ENCODE assay signal across 25 mouse cellular contexts in the genomic region with DNA sequence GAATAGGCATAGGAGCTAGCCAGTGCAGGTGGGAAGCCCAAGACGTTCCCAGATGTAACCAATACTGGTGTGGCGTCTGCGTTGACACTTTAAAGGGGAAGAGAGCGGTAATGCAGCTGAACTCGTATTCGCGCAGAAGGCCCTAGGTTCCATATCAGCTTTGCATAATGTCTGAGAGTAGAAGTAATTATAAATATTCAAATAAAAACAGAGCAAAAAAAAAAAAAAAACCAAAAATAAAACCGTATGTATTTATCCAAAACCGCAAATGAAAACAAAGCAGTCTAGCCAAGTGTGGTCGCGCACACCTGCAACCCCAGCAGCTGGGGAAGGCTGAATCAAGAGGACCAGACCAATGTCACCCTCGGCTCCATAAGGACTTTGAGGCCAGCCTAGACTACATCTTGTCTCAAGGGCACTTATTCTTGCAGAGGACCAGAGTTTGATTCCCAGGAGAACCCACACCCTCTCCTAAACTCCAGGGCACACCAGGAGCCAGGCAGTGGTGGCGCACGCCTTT.
"Had no signal": no experiment of that assay in that cellular context is flagged by ENCODE, and none has a peak within 500 bp of the region (broad histone marks: within the 10 kb centered on the region; RNA-seq: fewer than 3 reads in every experiment).

No protein-coding gene starts in this region.

- H3K4me2 ChIP-seq: embryonic facial prominence, embryonic 12.5 days; embryonic facial prominence, embryonic 13.5 days; embryonic facial prominence, embryonic 15.5 days; forebrain, embryonic 12.5 days; forebrain, embryonic 13.5 days; forebrain, embryonic 15.5 days had no signal

- H3K27me3 ChIP-seq: embryonic facial prominence, embryonic 12.5 days; embryonic facial prominence, embryonic 13.5 days; embryonic facial prominence, embryonic 15.5 days; forebrain, embryonic 12.5 days; forebrain, embryonic 13.5 days; forebrain, embryonic 15.5 days had no signal

- H3K27ac ChIP-seq: embryonic facial prominence, embryonic 10.5 days; embryonic facial prominence, embryonic 12.5 days; embryonic facial prominence, embryonic 13.5 days; embryonic facial prominence, embryonic 15.5 days; forebrain, embryonic 10.5 days; forebrain, embryonic 12.5 days; forebrain, embryonic 13.5 days; forebrain, embryonic 15.5 days; gastrocnemius, adult 2 months; heart, adult 2 months had no signal

- H3K4me3 ChIP-seq: embryonic facial prominence, embryonic 10.5 days; embryonic facial prominence, embryonic 12.5 days; embryonic facial prominence, embryonic 13.5 days; embryonic facial prominence, embryonic 15.5 days; erythroblast, embryonic 14.5 days; forebrain, embryonic 10.5 days; forebrain, embryonic 12.5 days; forebrain, embryonic 13.5 days; forebrain, embryonic 15.5 days; gastrocnemius, adult 2 months; heart, adult 2 months had no signal

- H3K9me3 ChIP-seq: embryonic facial prominence, embryonic 10.5 days; embryonic facial prominence, embryonic 12.5 days; embryonic facial prominence, embryonic 13.5 days; embryonic facial prominence, embryonic 15.5 days; forebrain, embryonic 10.5 days; forebrain, embryonic 12.5 days; forebrain, embryonic 13.5 days; forebrain, embryonic 15.5 days had no signal

- ATAC-seq: forebrain, embryonic 13.5 days; forebrain, embryonic 14.5 days; forebrain, embryonic 15.5 days; forebrain, embryonic 16.5 days; forebrain, postnatal 0 days had no signal

- DNase-seq: cerebellum, adult 9-10 months; cerebellum, postnatal 10 days; cerebellum, postnatal 14 days; cerebellum, postnatal 36 days; embryo, embryonic 11 days; forebrain, postnatal 0 days; gastrocnemius, postnatal 10 days; gastrocnemius, postnatal 14 days; gastrocnemius, postnatal 25 days; gastrocnemius, postnatal 36 days; heart, adult 11 months; heart, adult 18-20 months; heart, adult 2 months had no signal

- H3K9ac ChIP-seq: embryonic facial prominence, embryonic 12.5 days; embryonic facial prominence, embryonic 13.5 days; embryonic facial prominence, embryonic 15.5 days; forebrain, embryonic 12.5 days; forebrain, embryonic 13.5 days; forebrain, embryonic 15.5 days; forebrain, postnatal 0 days had no signal
